Comparison of ENCODE assay signal across 7 mouse cellular contexts in genomic region chr6:70956285-70956912, GRCm38 (mm10). TPM values are rescaled to one million over a fixed set of nuclear protein-coding genes. Genes with fewer than 3 reads are reported as not detected.
DNase-seq lines count a peak whose midpoint lies in the region; ATAC-seq lines count a peak whose summit lies in the region.

Gene Foxi3, plus strand, starts transcription at chr6:70956531.

- DNase-seq in urinary bladder, postnatal 14 days (ENCODE audit: low spot score) = peak; percentile 33
- DNase-seq in urinary bladder, postnatal 4 days (ENCODE audit: low spot score in 2 of 2) = no peak
- DNase-seq in embryo, embryonic 10.5 days (ENCODE audit: low spot score) = peak; percentile 71
- peak; percentile 70 for DNase-seq in hindbrain, embryonic 11.5 days (ENCODE audit: low spot score)
- DNase-seq in limb, embryonic 11.5 days (ENCODE audit: low spot score) = peak; percentile 82
- peak; percentile 67 for DNase-seq in midbrain, embryonic 10.5 days (ENCODE audit: low spot score)
- DNase-seq in thymus, postnatal 25 days = peak; percentile 17

- peaks cover 6% of the 10 kb centered on the region; the same call in 1 of the 2 replicates for H3K4me1 ChIP-seq in hindbrain, embryonic 11.5 days (replicated peaks; ENCODE audit: control insufficient read depth, insufficient read depth, low read length)
- H3K4me1 ChIP-seq in limb, embryonic 11.5 days (ENCODE audit: control insufficient read depth, insufficient read depth, low read length) = peaks cover 6% of the 10 kb centered on the region; the same call in 1 of the 2 replicates
- peaks cover 16% of the 10 kb centered on the region for H3K4me1 ChIP-seq in midbrain, embryonic 10.5 days

- no peak within 1 kb of the TSS for H3K27ac ChIP-seq in hindbrain, embryonic 11.5 days (ENCODE audit: low read depth, low read length)
- no peak within 1 kb of the TSS for H3K27ac ChIP-seq in limb, embryonic 11.5 days (replicated peaks; ENCODE audit: low read depth, low read length)
- H3K27ac ChIP-seq in midbrain, embryonic 10.5 days (replicated peaks) = no peak within 1 kb of the TSS

- under 1% methylated on average over 66 of the region's 67 CpGs for WGBS in hindbrain, embryonic 11.5 days
- WGBS in limb, embryonic 11.5 days = under 1% methylated on average over 66 of the region's 67 CpGs
- WGBS in midbrain, embryonic 10.5 days = under 1% methylated on average over 66 of the region's 67 CpGs

- peak; percentile 81 for ATAC-seq in hindbrain, embryonic 11.5 days (ENCODE audit: low FRiP score)
- ATAC-seq in limb, embryonic 11.5 days (ENCODE audit: insufficient number of reproducible peaks, low FRiP score, low TSS enrichment, low read depth) = peak; percentile 84

- no peaks in the 10 kb centered on the region for H3K36me3 ChIP-seq in hindbrain, embryonic 11.5 days (ENCODE audit: control insufficient read depth, insufficient read depth, low read length)
- no peaks in the 10 kb centered on the region for H3K36me3 ChIP-seq in limb, embryonic 11.5 days (ENCODE audit: control insufficient read depth, insufficient read depth, low read length)
- H3K36me3 ChIP-seq in midbrain, embryonic 10.5 days = no peaks in the 10 kb centered on the region

- peak within 1 kb of the TSS; percentile 47 for H3K4me3 ChIP-seq in hindbrain, embryonic 11.5 days (ENCODE audit: low read depth, low read length)
- peak within 1 kb of the TSS; percentile 48 for H3K4me3 ChIP-seq in limb, embryonic 11.5 days (ENCODE audit: low read depth, low read length)
- peak within 1 kb of the TSS; percentile 65 for H3K4me3 ChIP-seq in midbrain, embryonic 10.5 days

- H3K27me3 ChIP-seq in hindbrain, embryonic 11.5 days (ENCODE audit: control insufficient read depth, insufficient read depth, low read length) = peaks cover 53% of the 10 kb centered on the region
- peaks cover 57% of the 10 kb centered on the region for H3K27me3 ChIP-seq in limb, embryonic 11.5 days (ENCODE audit: control insufficient read depth, insufficient read depth, low read length)
- H3K27me3 ChIP-seq in midbrain, embryonic 10.5 days (ENCODE audit: low read depth, poor library complexity, severe bottlenecking) = peaks cover 91% of the 10 kb centered on the region

- no peaks in the 10 kb centered on the region for H3K9me3 ChIP-seq in hindbrain, embryonic 11.5 days (ENCODE audit: control insufficient read depth, low read length)
- no peaks in the 10 kb centered on the region for H3K9me3 ChIP-seq in limb, embryonic 11.5 days (ENCODE audit: control insufficient read depth, low read length)
- no peaks in the 10 kb centered on the region for H3K9me3 ChIP-seq in midbrain, embryonic 10.5 days (replicated peaks)

- H3K9ac ChIP-seq in hindbrain, embryonic 11.5 days (ENCODE audit: low read depth, low read length) = 0 out of 2 replicates have a peak within 1 kb of the TSS, but pooled peaks have one; percentile 19
- no peak within 1 kb of the TSS for H3K9ac ChIP-seq in limb, embryonic 11.5 days (ENCODE audit: low read length)

- peak within 1 kb of the TSS; percentile 93 for H3K4me2 ChIP-seq in hindbrain, embryonic 11.5 days (replicated peaks; ENCODE audit: low read depth, low read length)
- H3K4me2 ChIP-seq in limb, embryonic 11.5 days (ENCODE audit: low read depth, severe bottlenecking) = peak within 1 kb of the TSS; percentile 96

RNA-seq across cellular contexts. Expression of gene Foxi3, which starts in this region (rescaled TPM):
- not detected in 2 replicates for polyA plus RNA-seq in hindbrain, embryonic 11.5 days (2014; fragmentation: Nextera tagmentation; extraction: Ambion mirVana)
- polyA plus RNA-seq in limb, embryonic 11.5 days (2014; fragmentation: Nextera tagmentation; extraction: Ambion mirVana) = 0.19 TPM in 1 of 2 replicates, not detected in the other
- polyA plus RNA-seq in midbrain, embryonic 10.5 days (2016; fragmentation: Nextera tagmentation; extraction: Ambion mirVana) = 0.10 TPM in 1 of 2 replicates, not detected in the other

Comparison
In these comparisons a context has a peak if more than half of its experiments do, and no peak if none do; other contexts are left out.
1. DNase-seq: peak in urinary bladder, postnatal 14 days (single experiment), embryo, embryonic 10.5 days (single experiment) and thymus, postnatal 25 days (single experiment); none in urinary bladder, postnatal 4 days (0 of 2).
2. Peak in DNase-seq, ATAC-seq, H3K4me3 ChIP-seq, H3K9ac ChIP-seq and H3K4me2 ChIP-seq in hindbrain, embryonic 11.5 days; RNA of the gene not detected or under 1 TPM.
3. Peak in DNase-seq, ATAC-seq, H3K4me3 ChIP-seq and H3K4me2 ChIP-seq in limb, embryonic 11.5 days; RNA of the gene not detected or under 1 TPM.
4. Peak in DNase-seq and H3K4me3 ChIP-seq in midbrain, embryonic 10.5 days; RNA of the gene not detected or under 1 TPM.
5. Peak in every context shown above with its lines, with median percentiles within 50 percentile points of each other: H3K4me3 ChIP-seq.